Mouse (Mus musculus): ENCODE data around the gene Mapk14. TPM values are rescaled to one million over a fixed set of nuclear protein-coding genes. Genes with fewer than 3 reads are reported as not detected.

The Mapk14 gene
- polyA plus RNA-seq, 1 experiment from 2014 or later, result 42.7 TPM

DNA sequence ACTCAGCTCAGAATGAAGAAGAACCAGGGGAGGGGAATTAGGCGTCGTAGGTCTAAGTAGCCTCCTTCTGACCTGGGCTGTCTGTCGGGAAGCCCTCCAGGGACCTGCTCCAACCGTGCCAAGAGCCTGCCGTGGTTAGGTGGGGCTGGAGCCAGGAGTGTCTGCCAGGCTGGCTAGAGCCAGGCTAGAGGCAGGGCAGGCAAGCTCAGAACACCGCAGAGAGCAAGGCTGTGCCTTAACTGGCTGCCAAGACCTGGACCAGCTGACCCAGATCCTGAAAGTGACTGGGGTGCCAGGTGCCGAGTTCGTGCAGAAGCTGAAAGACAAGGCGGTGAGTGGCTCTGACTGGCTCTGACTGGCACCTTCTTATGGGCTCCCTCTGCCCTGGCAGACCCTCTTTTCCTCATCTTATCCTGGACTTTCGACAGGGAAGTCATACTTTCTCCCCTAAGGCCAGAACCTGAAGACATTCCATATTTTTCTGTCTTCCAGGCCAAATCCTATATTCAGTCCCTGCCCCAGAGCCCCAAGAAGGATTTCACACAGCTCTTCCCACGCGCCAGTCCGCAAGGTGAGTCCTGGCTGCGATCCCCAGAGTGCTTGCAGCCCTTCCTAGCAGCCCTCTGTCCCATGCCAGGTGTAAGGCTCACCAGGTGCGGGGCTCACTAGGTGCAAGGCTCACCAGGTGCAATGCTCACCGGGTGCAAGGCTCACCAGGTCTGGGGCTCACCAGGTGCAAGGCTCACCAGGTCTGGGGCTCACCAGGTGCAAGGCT, 86.3 kb downstream of the Mapk14 start:
- H3K27ac ChIP-seq, result no peak overlapping the region
- WGBS, result 85% methylated on average over 16 of the region's 16 CpGs
- ATAC-seq (ENCODE audit: low FRiP score, low read depth), result no peak

DNA sequence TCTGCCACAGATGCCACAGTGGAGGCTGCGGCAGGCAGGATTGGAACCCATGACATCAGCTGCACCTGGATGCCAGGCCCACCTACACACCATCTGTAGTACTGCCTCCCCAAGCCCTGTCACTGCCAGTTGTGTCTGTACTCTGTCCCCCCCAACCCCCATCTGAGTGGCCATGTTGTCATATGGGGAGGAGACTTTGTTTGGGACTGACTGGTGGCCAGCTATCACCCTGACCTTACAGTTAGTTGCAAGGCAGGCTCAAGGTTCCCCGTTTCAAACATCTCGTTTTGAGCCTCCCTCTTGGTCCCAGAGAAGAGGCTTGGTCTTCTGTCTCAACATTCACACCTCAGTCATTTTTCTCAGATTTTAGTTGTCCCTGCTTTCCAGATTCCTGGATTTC, 88.6 kb downstream of the Mapk14 start:
- Histone ChIP-seq H3K9me3 (no peaks in the 10 kb centered on the region), H3K27me3 (replicated peaks) (no peaks in the 10 kb centered on the region), H3K36me3 (no peaks in the 10 kb centered on the region), H3K9ac (no peak overlapping the region), H3K4me1 (no peaks in the 10 kb centered on the region), H3K4me3 (no peak overlapping the region), H3K4me2 (replicated peaks) (no peak overlapping the region), H3K27ac (no peak overlapping the region)
- ATAC-seq (ENCODE audit: low FRiP score, low read depth), result no peak
- WGBS, result 90% methylated on average over 3 of the region's 3 CpGs

More for the DNA sequence above, 86.3 kb downstream of the Mapk14 start:
- no peak overlapping the region for H3K9ac ChIP-seq
- H3K4me1 ChIP-seq, result no peaks in the 10 kb centered on the region
- H3K9me3 ChIP-seq, result no peaks in the 10 kb centered on the region
- no peak overlapping the region for H3K4me2 ChIP-seq (replicated peaks)
- H3K4me3 ChIP-seq, result no peak overlapping the region
- no peaks in the 10 kb centered on the region for H3K36me3 ChIP-seq
- H3K27me3 ChIP-seq (replicated peaks), result no peaks in the 10 kb centered on the region

DNA sequence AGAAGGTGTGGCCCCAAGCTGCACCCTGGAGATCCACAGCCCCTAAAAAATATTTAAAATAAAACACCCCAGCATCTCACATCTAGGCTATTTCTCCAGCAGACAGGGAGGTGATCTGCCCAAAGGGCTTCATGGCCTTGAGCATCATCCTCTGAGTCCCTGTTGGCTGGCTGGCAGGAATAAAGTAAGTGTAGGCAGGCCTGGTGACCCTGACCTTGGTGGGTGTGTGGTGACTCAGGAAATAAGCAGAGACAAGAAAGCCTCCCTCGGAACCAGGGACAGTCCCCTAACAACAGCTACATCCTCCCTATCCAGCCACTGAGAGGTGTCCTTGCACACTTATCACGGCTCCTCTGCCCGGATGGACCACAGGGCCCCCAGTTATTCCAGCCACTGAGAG, 89.7 kb downstream of the Mapk14 start:
- Histone ChIP-seq H3K36me3 (no peaks in the 10 kb centered on the region), H3K4me3 (no peak overlapping the region), H3K9me3 (no peaks in the 10 kb centered on the region), H3K27me3 (replicated peaks) (no peaks in the 10 kb centered on the region), H3K9ac (no peak overlapping the region), H3K27ac (no peak overlapping the region), H3K4me1 (no peaks in the 10 kb centered on the region), H3K4me2 (replicated peaks) (no peak overlapping the region)
- 80% methylated on average over 3 of the region's 3 CpGs for WGBS
- no peak for ATAC-seq (ENCODE audit: low FRiP score, low read depth)

DNA sequence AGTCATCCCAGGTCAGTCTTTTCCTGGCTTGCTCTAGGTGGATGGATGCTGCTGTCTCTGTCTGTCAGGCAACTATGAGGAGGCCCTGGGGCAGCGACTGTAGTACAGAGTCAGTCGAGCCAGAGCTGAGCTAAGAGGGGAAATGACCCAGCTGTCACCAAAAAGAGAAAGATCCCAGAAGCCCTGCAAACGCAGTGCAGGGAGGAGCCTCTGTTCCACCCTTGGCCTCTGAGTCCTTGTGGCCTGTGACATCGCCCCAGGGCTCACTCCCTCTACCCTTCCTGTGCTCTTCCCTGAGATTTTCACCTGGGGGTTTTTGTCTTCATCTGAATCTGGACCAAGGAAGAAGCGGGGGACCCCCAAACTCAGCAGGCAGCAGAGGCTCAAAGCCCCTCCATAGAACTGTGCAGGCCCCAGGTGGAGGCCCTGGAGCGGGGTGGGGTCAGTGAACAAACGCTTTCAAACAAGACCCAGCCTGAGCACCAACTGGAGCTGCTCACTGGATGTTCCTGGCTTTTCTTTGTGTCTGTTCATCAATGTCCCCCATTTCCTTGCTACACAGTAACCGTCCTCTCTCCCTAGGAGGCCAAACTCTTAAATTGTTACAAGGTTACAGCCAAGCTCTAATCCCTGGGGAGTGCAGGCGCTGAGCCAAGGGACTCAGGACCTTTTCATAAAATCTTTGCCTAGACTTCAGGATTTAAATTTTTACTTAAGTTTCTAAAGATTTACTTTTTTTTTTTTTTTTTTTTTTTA, 90.3 kb downstream of the Mapk14 start:
- Histone ChIP-seq H3K4me1 (no peaks in the 10 kb centered on the region), H3K27ac (no peak overlapping the region), H3K36me3 (no peaks in the 10 kb centered on the region), H3K4me3 (no peak overlapping the region), H3K27me3 (replicated peaks) (no peaks in the 10 kb centered on the region), H3K9ac (no peak overlapping the region), H3K9me3 (no peaks in the 10 kb centered on the region), H3K4me2 (replicated peaks) (no peak overlapping the region)
- ATAC-seq (ENCODE audit: low FRiP score, low read depth), result no peak
- 53% methylated on average over 9 of the region's 9 CpGs for WGBS

DNA sequence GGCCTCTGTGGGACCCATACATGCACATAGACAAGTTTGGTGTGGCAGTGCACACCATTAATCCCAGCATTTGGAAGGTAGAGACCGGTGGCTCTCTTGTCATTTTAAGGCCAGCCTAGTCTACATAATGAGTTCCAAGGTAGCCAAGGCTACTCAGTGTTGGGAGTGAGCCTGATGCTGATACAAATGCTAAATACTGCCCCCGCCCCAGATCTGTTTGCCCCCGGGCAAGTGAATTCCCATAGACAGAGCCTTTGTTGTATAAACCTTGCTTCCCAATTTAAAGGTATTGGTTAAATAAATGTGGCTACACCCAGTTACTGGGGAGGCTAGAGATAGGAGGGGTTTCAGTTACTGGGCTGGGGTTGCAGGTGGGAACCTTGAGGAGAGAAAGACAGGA, 93.9 kb downstream of the Mapk14 start:
- ATAC-seq (ENCODE audit: low FRiP score, low read depth), result no peak
- 88% methylated on average over 3 of the region's 3 CpGs for WGBS

DNA sequence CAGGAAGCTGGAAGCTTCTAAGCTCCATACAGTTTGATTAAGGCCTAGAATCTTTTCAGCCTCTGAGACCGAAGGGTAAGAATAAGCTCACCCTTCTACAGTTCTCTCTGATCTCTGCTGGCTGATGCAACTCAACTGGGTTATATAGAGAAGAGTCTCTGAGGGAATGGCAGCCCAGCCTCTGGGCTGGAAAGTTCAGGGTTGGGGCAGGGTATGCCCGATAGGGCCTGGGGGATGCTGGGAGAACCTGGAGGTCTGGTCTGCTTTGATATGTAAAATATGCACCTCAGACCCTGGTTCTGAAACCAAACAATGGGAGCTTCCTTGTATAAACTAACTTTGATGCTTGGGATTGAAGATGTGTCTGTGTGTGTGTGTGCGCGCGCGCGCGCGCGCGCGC, 96.4 kb downstream of the Mapk14 start:
- no peaks in the 10 kb centered on the region for H3K27me3 ChIP-seq (replicated peaks)
- no peak overlapping the region for H3K9ac ChIP-seq
- WGBS, result 96% methylated on average over 12 of the region's 12 CpGs
- no peaks in the 10 kb centered on the region for H3K9me3 ChIP-seq
- H3K4me2 ChIP-seq (replicated peaks), result no peak overlapping the region
- H3K4me3 ChIP-seq, result no peak overlapping the region
- no peak for ATAC-seq (ENCODE audit: low FRiP score, low read depth)
- H3K4me1 ChIP-seq, result no peaks in the 10 kb centered on the region
- no peaks in the 10 kb centered on the region for H3K36me3 ChIP-seq
- no peak overlapping the region for H3K27ac ChIP-seq

More for the DNA sequence above, 93.9 kb downstream of the Mapk14 start:
- H3K4me2 ChIP-seq (replicated peaks), result no peak overlapping the region
- H3K27ac ChIP-seq, result no peak overlapping the region
- no peaks in the 10 kb centered on the region for H3K9me3 ChIP-seq
- H3K4me1 ChIP-seq, result no peaks in the 10 kb centered on the region
- no peak overlapping the region for H3K9ac ChIP-seq
- no peaks in the 10 kb centered on the region for H3K36me3 ChIP-seq
- no peak overlapping the region for H3K4me3 ChIP-seq
- H3K27me3 ChIP-seq (replicated peaks), result no peaks in the 10 kb centered on the region

DNA sequence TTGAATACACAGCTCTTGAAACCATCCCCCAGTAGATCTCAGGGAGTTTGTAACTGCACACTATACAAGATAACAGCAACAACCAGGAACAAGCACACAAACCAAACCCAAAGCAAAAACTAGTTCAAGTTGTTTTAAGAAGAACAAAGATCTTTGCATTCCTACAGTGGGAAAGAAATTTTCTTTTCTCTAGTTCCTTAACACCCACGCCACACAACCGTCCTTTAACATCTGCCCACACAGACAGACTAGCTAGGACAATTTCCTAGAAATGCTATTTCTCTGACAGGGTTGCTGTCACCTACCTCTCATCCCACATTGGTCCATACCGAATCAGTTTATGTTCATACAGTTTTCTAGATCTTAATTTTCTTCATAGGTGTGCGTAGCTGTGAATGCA, 105.9 kb downstream of the Mapk14 start:
- H3K9me3 ChIP-seq, result peaks cover 7% of the 10 kb centered on the region; the same call in 1 of the 2 replicates
- no peak overlapping the region for H3K4me3 ChIP-seq
- H3K4me1 ChIP-seq, result peaks cover 15% of the 10 kb centered on the region
- no peak overlapping the region for H3K4me2 ChIP-seq (replicated peaks)
- no peak for ATAC-seq (ENCODE audit: low FRiP score, low read depth)
- 88% methylated on average over 4 of the region's 4 CpGs for WGBS
- H3K9ac ChIP-seq, result no peak overlapping the region
- no peaks in the 10 kb centered on the region for H3K27me3 ChIP-seq (replicated peaks)
- no peaks in the 10 kb centered on the region for H3K36me3 ChIP-seq
- no peak overlapping the region for H3K27ac ChIP-seq

Other genes starting within 250 kb of the Mapk14 start
- 34.1 and 35.1 TPM in 2 replicates for gene Fkbp5, start 173.8 kb upstream of the Mapk14 start, polyA plus RNA-seq (2016; fragmentation: Nextera tagmentation; extraction: Ambion mirVana)
- not detected in 2 replicates for gene Armc12, start 160.5 kb upstream of the Mapk14 start, polyA plus RNA-seq (2016; fragmentation: Nextera tagmentation; extraction: Ambion mirVana)
- gene Clpsl2, start 141.9 kb upstream of the Mapk14 start, polyA plus RNA-seq (2016; fragmentation: Nextera tagmentation; extraction: Ambion mirVana), result not detected in 2 replicates
- not detected in 2 replicates for gene Clps, start 130.6 kb upstream of the Mapk14 start, polyA plus RNA-seq (2016; fragmentation: Nextera tagmentation; extraction: Ambion mirVana)
- gene Lhfpl5, start 115.7 kb upstream of the Mapk14 start, polyA plus RNA-seq (2016; fragmentation: Nextera tagmentation; extraction: Ambion mirVana), result 3.5 and 3.9 TPM in 2 replicates
- 96.1 and 107 TPM in 2 replicates for gene Srpk1, start 68.6 kb upstream of the Mapk14 start, polyA plus RNA-seq (2016; fragmentation: Nextera tagmentation; extraction: Ambion mirVana)
- 0.45 and 0.75 TPM in 2 replicates for gene Slc26a8, start 1.1 kb upstream of the Mapk14 start, polyA plus RNA-seq (2016; fragmentation: Nextera tagmentation; extraction: Ambion mirVana)
- 2.6 and 3.3 TPM in 2 replicates for gene AC170998.1, start 34.8 kb downstream of the Mapk14 start, polyA plus RNA-seq (2016; fragmentation: Nextera tagmentation; extraction: Ambion mirVana)
- gene Mapk13, start 78.0 kb downstream of the Mapk14 start, polyA plus RNA-seq (2016; fragmentation: Nextera tagmentation; extraction: Ambion mirVana), result 1.5 and 1.9 TPM in 2 replicates
- gene Brpf3, start 109.8 kb downstream of the Mapk14 start, polyA plus RNA-seq (2016; fragmentation: Nextera tagmentation; extraction: Ambion mirVana), result 10.9 and 12.1 TPM in 2 replicates
- gene Pnpla1, start 167.1 kb downstream of the Mapk14 start, polyA plus RNA-seq (2016; fragmentation: Nextera tagmentation; extraction: Ambion mirVana), result not detected in 2 replicates
- 0.09 and 0.38 TPM in 2 replicates for gene 4930539E08Rik, start 224.0 kb downstream of the Mapk14 start, polyA plus RNA-seq (2016; fragmentation: Nextera tagmentation; extraction: Ambion mirVana)

Data from neural tube, embryonic 12.5 days (tissue).